Mouse (Mus musculus): ENCODE data around the gene Cdyl. TPM values are rescaled to one million over a fixed set of nuclear protein-coding genes. Genes with fewer than 3 reads are reported as not detected.

Gene Cdyl
- 13.0 and 13.1 TPM in 2 replicates for polyA plus RNA-seq (2015; fragmentation: Nextera tagmentation; extraction: Ambion mirVana)

DNA sequence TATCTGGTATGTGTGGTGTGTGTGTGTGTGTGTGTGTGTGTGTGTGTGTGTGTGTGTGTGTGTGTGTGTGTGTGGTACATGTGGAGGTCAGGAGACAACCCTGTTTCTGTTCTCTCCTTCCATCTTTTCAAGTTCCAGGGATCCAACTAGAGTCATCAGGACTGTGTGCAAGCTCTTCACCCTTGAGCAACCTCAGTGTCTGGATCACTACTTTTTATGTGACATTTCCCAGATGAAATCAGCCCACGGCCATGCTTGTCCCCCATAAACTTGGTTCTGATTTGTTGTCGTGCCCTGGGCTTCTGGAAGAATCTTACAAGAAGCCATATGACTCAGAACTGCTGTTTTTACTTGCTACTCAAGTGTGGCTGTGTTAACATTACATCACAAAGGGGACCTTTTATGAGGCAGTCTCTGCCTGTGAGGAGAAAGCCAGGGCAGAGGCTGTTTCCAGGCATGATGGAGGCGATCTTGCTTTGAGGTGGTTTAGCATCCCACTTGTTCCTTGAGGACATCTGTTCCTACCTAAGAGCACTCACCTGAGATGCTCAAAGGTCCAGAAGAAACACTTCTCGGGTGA is at the start of gene Cdyl:
Gene Cdyl, plus strand, starts transcription at position 428 of the 580 bp plus-strand sequence.
- 42% methylated on average over 4 of the region's 4 CpGs for WGBS

DNA sequence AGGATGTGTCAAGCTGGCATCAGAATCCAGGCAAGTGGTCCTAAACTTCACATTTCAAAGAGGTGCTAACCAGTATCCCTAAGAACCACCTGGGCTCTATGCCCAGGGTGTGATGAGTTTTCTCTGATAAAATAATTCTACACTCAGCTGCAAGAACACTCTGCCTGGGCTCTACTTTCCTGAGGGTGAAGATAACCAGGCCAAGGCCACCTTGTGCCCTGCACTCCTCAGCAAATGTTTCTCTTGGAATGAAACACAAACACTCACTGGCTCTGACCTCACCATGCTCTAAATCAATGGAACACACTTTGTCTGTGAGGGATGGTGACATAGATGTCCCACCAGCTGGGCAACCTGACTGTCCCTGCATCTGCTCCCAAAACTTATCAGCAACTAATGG is 48.9 kb upstream of the Cdyl start:
- H3K36me3 ChIP-seq, result no peaks in the 10 kb centered on the region
- no peak for ATAC-seq (replicated peaks; ENCODE audit: low FRiP score)
- H3K27me3 ChIP-seq, result no peaks in the 10 kb centered on the region
- no peak overlapping the region for H3K4me2 ChIP-seq
- H3K9ac ChIP-seq, result no peak overlapping the region
- no peaks in the 10 kb centered on the region for H3K9me3 ChIP-seq (replicated peaks)
- no peak overlapping the region for H3K27ac ChIP-seq
- no peak overlapping the region for H3K4me3 ChIP-seq (replicated peaks)
- no peaks in the 10 kb centered on the region for H3K4me1 ChIP-seq

More for the DNA sequence above, at the start of gene Cdyl:
- Histone ChIP-seq H3K27ac (no peak within 1 kb of the TSS), H3K27me3 (no peaks in the 10 kb centered on the region), H3K4me1 (no peaks in the 10 kb centered on the region), H3K36me3 (no peaks in the 10 kb centered on the region), H3K9ac (no peak within 1 kb of the TSS), H3K4me2 (no peak within 1 kb of the TSS), H3K9me3 (replicated peaks) (no peaks in the 10 kb centered on the region), H3K4me3 (replicated peaks) (no peak within 1 kb of the TSS)
- ATAC-seq (replicated peaks; ENCODE audit: low FRiP score), result peak; percentile 88

DNA sequence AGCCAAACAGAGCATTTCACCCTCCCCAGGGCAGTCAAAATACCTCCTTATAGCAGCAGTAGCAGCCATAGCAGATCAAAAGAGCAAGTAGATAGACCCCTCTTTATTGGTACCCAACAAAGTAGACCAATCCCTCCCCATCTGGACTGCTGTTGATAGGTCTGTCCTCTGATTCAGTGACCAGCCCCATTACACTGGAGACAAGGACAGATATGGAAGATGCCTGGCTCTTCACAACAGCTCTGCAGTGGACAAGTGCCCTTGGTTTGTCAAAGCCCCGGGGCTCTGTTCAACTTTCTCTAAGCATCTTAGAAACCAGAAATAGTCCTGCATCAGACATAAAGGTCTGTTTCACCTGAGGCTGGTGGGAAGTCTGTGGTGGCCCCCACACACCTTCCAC is 47.1 kb upstream of the Cdyl start:
- no peak overlapping the region for H3K9ac ChIP-seq
- no peak overlapping the region for H3K4me2 ChIP-seq
- no peak overlapping the region for H3K27ac ChIP-seq
- WGBS, result 97% methylated on average over 1 of the region's 1 CpGs
- H3K4me3 ChIP-seq (replicated peaks), result no peak overlapping the region
- no peaks in the 10 kb centered on the region for H3K36me3 ChIP-seq
- no peaks in the 10 kb centered on the region for H3K9me3 ChIP-seq (replicated peaks)
- H3K4me1 ChIP-seq, result no peaks in the 10 kb centered on the region
- H3K27me3 ChIP-seq, result no peaks in the 10 kb centered on the region
- no peak for ATAC-seq (replicated peaks; ENCODE audit: low FRiP score)

DNA sequence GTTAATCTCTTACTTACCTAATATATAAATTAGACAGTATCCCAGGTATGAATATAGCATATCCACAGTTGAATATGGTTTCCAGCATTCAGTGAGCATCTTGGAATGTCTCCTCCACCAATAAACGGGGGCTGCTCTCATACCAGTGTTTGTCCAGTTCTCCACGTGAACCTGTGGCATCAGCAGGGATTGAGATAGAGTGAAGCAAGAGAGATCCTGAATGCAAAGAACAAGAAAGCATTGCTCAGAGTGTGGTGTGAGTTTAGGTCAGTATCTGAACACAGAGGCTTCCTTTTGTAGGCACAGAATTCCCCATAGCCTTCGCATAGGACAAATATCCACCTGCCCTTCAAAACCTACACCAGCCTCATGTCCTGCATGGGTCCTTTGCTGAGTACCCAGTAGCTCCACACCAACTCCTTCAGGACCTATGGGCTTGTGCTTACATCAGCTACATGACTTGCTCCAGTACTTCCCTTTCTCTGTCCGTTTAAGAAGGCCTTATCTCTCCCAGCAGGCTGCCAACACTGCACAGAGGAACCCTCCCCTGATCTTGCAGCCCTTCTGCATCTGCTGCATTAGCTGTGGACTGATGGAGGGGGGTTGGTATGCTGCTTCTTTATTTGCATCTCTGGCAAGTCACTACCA is 44.7 kb upstream of the Cdyl start:
- H3K4me3 ChIP-seq (replicated peaks), result no peak overlapping the region
- WGBS, result 78% methylated on average over 4 of the region's 4 CpGs
- 0 out of 2 replicates have a peak, but pooled peaks have one; percentile 70 for ATAC-seq (replicated peaks; ENCODE audit: low FRiP score)
- no peaks in the 10 kb centered on the region for H3K36me3 ChIP-seq
- H3K4me2 ChIP-seq, result no peak overlapping the region
- H3K4me1 ChIP-seq, result no peaks in the 10 kb centered on the region
- H3K9me3 ChIP-seq (replicated peaks), result no peaks in the 10 kb centered on the region
- H3K27ac ChIP-seq, result no peak overlapping the region
- no peaks in the 10 kb centered on the region for H3K27me3 ChIP-seq
- H3K9ac ChIP-seq, result no peak overlapping the region

DNA sequence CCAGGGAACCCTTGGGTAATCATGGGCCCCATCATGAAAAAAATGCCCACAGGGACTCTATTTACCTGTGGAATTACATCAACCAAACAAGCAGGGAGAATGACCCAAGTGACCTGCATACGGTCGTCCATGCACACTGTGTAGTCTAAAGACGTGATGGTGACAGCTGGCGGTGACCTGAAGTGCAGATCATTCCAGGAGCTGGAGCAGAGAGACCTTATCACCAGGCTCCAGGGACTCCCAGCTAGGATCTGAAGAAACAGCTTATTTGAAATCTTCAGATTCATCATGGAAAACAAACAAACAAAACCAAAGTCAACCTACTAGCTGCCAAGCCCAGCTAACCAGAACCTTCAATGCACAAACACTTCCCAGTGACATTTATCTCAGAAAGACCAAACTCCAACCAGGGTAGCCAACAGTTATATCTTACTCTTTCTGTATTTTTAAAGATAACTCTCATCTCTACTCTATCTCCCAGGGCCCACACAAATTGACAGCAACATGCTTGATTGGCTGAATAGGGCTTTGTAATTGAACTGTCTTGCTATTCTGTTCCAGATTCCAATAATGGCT is 43.0 kb upstream of the Cdyl start:
- no peaks in the 10 kb centered on the region for H3K36me3 ChIP-seq
- 71% methylated on average over 4 of the region's 4 CpGs for WGBS
- no peaks in the 10 kb centered on the region for H3K9me3 ChIP-seq (replicated peaks)
- H3K4me3 ChIP-seq (replicated peaks), result no peak overlapping the region
- H3K27ac ChIP-seq, result no peak overlapping the region
- H3K4me2 ChIP-seq, result no peak overlapping the region
- H3K9ac ChIP-seq, result no peak overlapping the region
- no peaks in the 10 kb centered on the region for H3K27me3 ChIP-seq
- no peaks in the 10 kb centered on the region for H3K4me1 ChIP-seq
- ATAC-seq (replicated peaks; ENCODE audit: low FRiP score), result no peak

DNA sequence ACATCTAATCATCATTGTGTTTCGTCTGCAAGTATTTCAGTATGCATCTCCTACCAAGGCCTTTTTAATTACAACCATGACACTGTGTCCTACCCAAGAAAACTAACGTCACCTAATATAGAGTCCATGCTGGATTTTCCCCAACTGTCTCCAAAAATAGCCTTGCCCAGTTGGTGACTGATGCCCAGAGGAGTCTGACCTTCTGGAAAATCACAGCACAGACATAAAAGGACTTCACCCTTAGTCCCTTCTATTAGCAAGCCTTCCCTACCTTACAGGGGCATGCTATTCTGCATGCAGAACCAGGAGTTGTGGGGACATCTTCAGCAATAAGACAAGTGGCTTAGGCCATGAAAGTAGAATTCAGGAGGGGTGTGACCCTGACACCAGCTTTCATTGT is 40.3 kb upstream of the Cdyl start:
- Histone ChIP-seq H3K4me2 (no peak overlapping the region), H3K27ac (no peak overlapping the region), H3K27me3 (no peaks in the 10 kb centered on the region), H3K9ac (no peak overlapping the region), H3K4me3 (replicated peaks) (no peak overlapping the region), H3K9me3 (replicated peaks) (no peaks in the 10 kb centered on the region), H3K36me3 (no peaks in the 10 kb centered on the region), H3K4me1 (no peaks in the 10 kb centered on the region)
- no peak for ATAC-seq (replicated peaks; ENCODE audit: low FRiP score)
- whole genome bisulfite sequencing, result 87% methylated on average over 2 of the region's 2 CpGs

DNA sequence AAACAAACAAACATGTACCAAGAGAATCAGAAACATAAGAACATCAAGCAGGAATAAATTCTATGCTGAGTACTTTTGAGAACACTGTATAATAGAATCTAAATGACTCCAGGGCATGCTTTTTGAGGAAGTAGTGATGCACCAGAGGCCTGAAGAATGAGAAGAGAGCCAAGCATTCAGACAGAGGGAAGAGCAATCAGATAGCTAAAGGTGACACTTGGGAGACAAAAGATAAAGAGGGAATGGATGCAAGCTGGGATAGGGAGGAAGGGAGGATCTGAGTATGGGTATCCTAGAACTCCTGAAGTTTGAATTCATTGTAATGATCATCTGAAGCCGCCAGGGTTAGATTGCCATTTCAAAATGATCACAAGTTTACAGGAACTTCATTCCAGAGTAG is 38.9 kb upstream of the Cdyl start:
- no peak overlapping the region for H3K4me3 ChIP-seq (replicated peaks)
- H3K9me3 ChIP-seq (replicated peaks), result no peaks in the 10 kb centered on the region
- no peaks in the 10 kb centered on the region for H3K36me3 ChIP-seq
- H3K4me1 ChIP-seq, result no peaks in the 10 kb centered on the region
- H3K9ac ChIP-seq, result no peak overlapping the region
- 74% methylated on average over 1 of the region's 1 CpGs for WGBS
- H3K27me3 ChIP-seq, result no peaks in the 10 kb centered on the region
- H3K4me2 ChIP-seq, result no peak overlapping the region
- no peak overlapping the region for H3K27ac ChIP-seq
- no peak for ATAC-seq (replicated peaks; ENCODE audit: low FRiP score)

DNA sequence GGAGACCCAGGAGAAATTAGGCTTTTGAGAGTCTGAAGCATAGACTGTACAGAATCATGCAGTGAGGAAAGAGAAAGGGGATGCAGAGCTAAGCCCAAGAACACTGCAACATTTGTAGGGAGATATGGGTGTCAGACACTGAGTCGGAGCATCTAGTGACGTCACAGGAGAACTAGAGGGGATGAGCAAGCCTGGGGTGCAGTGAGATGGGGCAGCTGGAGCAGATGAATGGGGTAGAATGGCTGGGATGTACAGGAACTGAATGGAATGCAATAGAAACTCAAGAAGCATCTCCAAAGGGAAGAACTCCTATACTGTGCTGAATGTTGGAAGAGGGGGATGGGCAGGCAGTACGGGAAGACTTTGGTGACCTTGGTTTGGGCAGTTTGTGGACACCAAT is 34.8 kb upstream of the Cdyl start:
- Histone ChIP-seq H3K4me3 (replicated peaks) (no peak overlapping the region), H3K4me1 (no peaks in the 10 kb centered on the region), H3K27ac (no peak overlapping the region), H3K36me3 (no peaks in the 10 kb centered on the region), H3K4me2 (no peak overlapping the region), H3K9me3 (replicated peaks) (no peaks in the 10 kb centered on the region), H3K27me3 (no peaks in the 10 kb centered on the region), H3K9ac (no peak overlapping the region)
- 89% methylated on average over 3 of the region's 3 CpGs for WGBS
- no peak for ATAC-seq (replicated peaks; ENCODE audit: low FRiP score)

DNA sequence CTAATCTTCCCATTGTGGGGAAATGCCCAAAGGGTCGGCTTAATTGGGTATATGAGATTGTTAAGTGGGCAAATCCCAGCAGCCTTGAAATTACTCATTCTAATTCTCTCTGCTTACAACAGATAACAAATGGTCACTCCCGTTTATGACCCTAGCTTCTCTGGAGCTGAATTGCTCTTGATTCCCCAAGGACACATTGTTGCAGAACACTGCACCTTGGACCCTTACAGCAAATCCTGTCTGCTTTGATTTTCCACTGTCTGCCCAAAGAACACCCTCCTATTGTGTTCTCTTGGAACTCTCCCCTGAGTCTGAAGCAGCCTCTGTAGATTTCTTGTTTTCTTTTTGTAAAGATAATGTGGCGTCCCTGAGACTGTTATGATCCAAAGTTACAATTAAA is 34.1 kb upstream of the Cdyl start:
- H3K9ac ChIP-seq, result no peak overlapping the region
- no peaks in the 10 kb centered on the region for H3K4me1 ChIP-seq
- no peak for ATAC-seq (replicated peaks; ENCODE audit: low FRiP score)
- H3K4me2 ChIP-seq, result no peak overlapping the region
- 44% methylated on average over 3 of the region's 3 CpGs for WGBS
- no peak overlapping the region for H3K4me3 ChIP-seq (replicated peaks)
- H3K27ac ChIP-seq, result no peak overlapping the region
- no peaks in the 10 kb centered on the region for H3K9me3 ChIP-seq (replicated peaks)
- no peaks in the 10 kb centered on the region for H3K27me3 ChIP-seq
- H3K36me3 ChIP-seq, result no peaks in the 10 kb centered on the region

DNA sequence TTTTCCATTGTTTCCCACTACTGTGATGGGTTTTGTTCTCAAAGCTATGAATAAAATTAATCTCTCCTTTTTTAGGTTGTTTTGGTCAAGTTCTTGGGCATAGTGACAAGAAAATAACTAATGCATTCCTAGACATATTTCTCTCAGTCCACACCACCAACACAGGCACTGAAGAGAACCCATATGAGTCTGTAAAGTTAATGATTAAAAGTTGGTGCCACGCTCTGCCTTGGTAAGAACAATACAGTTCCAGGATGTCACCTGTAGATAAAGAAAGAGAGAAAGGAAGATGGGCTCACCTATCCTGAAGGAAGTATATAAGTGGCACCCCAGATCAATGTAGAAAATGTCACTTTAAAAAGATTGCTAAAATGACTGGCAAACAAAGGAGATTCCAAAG is 32.3 kb upstream of the Cdyl start:
- Histone ChIP-seq H3K9ac (no peak overlapping the region), H3K27ac (no peak overlapping the region), H3K4me2 (no peak overlapping the region), H3K36me3 (no peaks in the 10 kb centered on the region), H3K4me1 (no peaks in the 10 kb centered on the region), H3K9me3 (replicated peaks) (no peaks in the 10 kb centered on the region), H3K27me3 (no peaks in the 10 kb centered on the region), H3K4me3 (replicated peaks) (no peak overlapping the region)
- 72% methylated on average over 1 of the region's 1 CpGs for WGBS
- no peak for ATAC-seq (replicated peaks; ENCODE audit: low FRiP score)

DNA sequence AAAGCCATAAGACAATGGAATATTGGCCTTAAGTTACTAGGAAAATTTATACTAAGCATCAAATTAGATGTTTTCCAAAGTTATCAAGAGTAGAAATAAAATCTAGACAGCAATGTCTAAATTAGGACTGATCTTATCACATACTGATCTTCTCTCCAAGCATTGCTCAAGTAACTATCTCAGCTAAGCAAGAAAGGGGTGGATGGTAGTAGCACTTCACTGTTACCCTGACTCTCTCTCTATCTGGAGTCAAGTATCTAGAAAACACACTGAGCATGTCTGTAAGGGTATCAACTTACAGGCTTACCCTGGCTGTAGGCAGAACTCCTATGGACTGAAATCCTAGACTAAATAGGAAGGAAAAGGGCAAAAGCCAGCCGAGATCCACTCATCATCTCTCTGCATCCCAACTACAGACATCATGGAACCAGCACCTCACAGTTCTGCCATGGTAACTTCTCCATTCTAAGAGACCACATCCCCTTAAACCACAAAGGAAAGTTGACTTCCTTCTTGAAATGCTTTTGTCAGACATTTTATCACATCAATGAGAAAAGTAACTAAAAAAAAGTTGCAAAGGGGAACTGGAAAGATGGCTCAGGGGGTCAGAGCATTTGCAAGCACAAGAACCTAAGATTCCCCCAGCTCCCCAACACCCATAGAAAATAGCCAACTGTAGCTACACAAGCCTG is 12.4 kb upstream of the Cdyl start:
- Histone ChIP-seq H3K27ac (no peak overlapping the region), H3K4me3 (replicated peaks) (no peak overlapping the region), H3K4me2 (no peak overlapping the region), H3K9me3 (replicated peaks) (no peaks in the 10 kb centered on the region), H3K27me3 (no peaks in the 10 kb centered on the region), H3K36me3 (no peaks in the 10 kb centered on the region), H3K9ac (no peak overlapping the region), H3K4me1 (no peaks in the 10 kb centered on the region)
- no peak for ATAC-seq (replicated peaks; ENCODE audit: low FRiP score)
- 48% methylated on average over 1 of the region's 1 CpGs for WGBS

DNA sequence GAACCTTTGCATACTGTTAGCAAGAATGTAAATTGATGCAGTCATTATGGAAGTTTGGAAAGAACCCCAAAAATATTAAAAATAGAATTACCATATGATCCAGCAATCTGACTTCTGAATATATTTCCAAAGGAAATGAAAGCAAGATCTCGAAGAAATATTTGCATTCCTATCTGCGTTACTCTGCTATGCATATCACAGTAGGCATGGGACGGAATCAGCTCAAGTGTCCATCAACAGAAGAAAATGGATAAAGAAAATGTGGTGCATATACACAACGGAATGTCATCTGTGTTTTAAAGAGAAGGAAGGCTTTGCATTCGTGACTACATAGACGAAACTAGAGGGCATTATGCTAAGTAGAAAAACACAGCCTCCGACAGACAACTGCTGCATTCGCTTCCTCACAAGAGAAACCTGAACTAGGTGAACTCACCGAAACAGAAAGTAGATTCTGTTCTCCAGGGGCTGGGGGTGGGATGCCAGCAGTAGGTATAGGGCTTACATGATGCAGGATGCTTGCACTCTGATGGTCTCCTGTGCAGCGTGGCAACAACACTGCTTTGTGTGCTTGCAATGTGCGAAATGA is 9.3 kb upstream of the Cdyl start:
- H3K4me3 ChIP-seq (replicated peaks), result no peak overlapping the region
- H3K27ac ChIP-seq, result no peak overlapping the region
- H3K9me3 ChIP-seq (replicated peaks), result no peaks in the 10 kb centered on the region
- H3K36me3 ChIP-seq, result no peaks in the 10 kb centered on the region
- no peaks in the 10 kb centered on the region for H3K27me3 ChIP-seq
- no peaks in the 10 kb centered on the region for H3K4me1 ChIP-seq
- H3K9ac ChIP-seq, result no peak overlapping the region
- WGBS, result 87% methylated on average over 11 of the region's 11 CpGs
- H3K4me2 ChIP-seq, result no peak overlapping the region
- ATAC-seq (replicated peaks; ENCODE audit: low FRiP score), result no peak
